Mouse (Mus musculus): ENCODE data around the gene Inpp4a.

Inpp4a gene

GRCm38 (mm10) chr1:37359395-37360092 is 59.9 kb downstream of the Inpp4a start:
- DNase-seq, result no peak

- DNase-seq, result no peak
Observed at GRCm38 (mm10) chr1:37360781-37361180, 61.1 kb downstream of the Inpp4a start.

GRCm38 (mm10) chr1:37362721-37363120 is 63.1 kb downstream of the Inpp4a start:
- DNase-seq, result no peak

- DNase-seq, result peak; percentile 77
Observed at GRCm38 (mm10) chr1:37368125-37368524, 68.5 kb downstream of the Inpp4a start.

- DNase-seq, result no peak
Observed at GRCm38 (mm10) chr1:37368768-37369385, 69.2 kb downstream of the Inpp4a start.

GRCm38 (mm10) chr1:37376177-37376576 is 76.5 kb downstream of the Inpp4a start:
- no peak for DNase-seq

- no peak for DNase-seq
Observed at GRCm38 (mm10) chr1:37376751-37377150, 77.1 kb downstream of the Inpp4a start.

GRCm38 (mm10) chr1:37378095-37378494 is 78.4 kb downstream of the Inpp4a start:
- no peak for DNase-seq

GRCm38 (mm10) chr1:37379536-37379935 is 79.9 kb downstream of the Inpp4a start:
- DNase-seq, result peak; percentile 72

GRCm38 (mm10) chr1:37380913-37381312 is 81.2 kb downstream of the Inpp4a start:
- no peak for DNase-seq

GRCm38 (mm10) chr1:37384304-37384703 is 84.6 kb downstream of the Inpp4a start:
- no peak for DNase-seq

- DNase-seq, result peak; percentile 57
Observed at GRCm38 (mm10) chr1:37386448-37386971, 86.8 kb downstream of the Inpp4a start.

- DNase-seq, result no peak
Observed at GRCm38 (mm10) chr1:37393174-37393573, 93.5 kb downstream of the Inpp4a start.

- DNase-seq, result no peak
Observed at GRCm38 (mm10) chr1:37396481-37396880, 96.8 kb downstream of the Inpp4a start.

GRCm38 (mm10) chr1:37398961-37399360 is 99.3 kb downstream of the Inpp4a start:
- DNase-seq, result no peak

- no peak for DNase-seq
Observed at GRCm38 (mm10) chr1:37399734-37400133, 100.1 kb downstream of the Inpp4a start.

- peak; percentile 77 for DNase-seq
Observed at GRCm38 (mm10) chr1:37401687-37402086, 102.0 kb downstream of the Inpp4a start.

GRCm38 (mm10) chr1:37405137-37405536 is 105.5 kb downstream of the Inpp4a start:
- DNase-seq, result no peak

- no peak for DNase-seq
Observed at GRCm38 (mm10) chr1:37407228-37407627, 107.6 kb downstream of the Inpp4a start.

GRCm38 (mm10) chr1:37408059-37408458 is 108.4 kb downstream of the Inpp4a start:
- no peak for DNase-seq

- no peak for DNase-seq
Observed at GRCm38 (mm10) chr1:37408678-37409077, 109.0 kb downstream of the Inpp4a start.

- peak; percentile 43 for DNase-seq
Observed at GRCm38 (mm10) chr1:37409647-37410046, 110.0 kb downstream of the Inpp4a start.

GRCm38 (mm10) chr1:37415394-37415793 is 115.7 kb downstream of the Inpp4a start:
- DNase-seq, result no peak

- DNase-seq, result no peak
Observed at GRCm38 (mm10) chr1:37419420-37419819, 119.8 kb downstream of the Inpp4a start.
